Mouse (Mus musculus) embryonic facial prominence, embryonic 13.5 days (tissue): ENCODE data around the gene Col6a3. TPM values are rescaled to one million over a fixed set of nuclear protein-coding genes. Genes with fewer than 3 reads are reported as not detected.

ENCODE experiments used
- ATAC-seq: fragments of 200-750 bp; cut with Nextera tagmentation; 2 replicates; pipeline ENCODE4 v1.8.0; 2017; ENCODE audit warnings: low read depth; ENCODE audit not compliant: insufficient number of reproducible peaks, insufficient read depth, low FRiP score, low TSS enrichment
- H3K27ac ChIP-seq: fragments of 300-500 bp; sonication (generic); 2 replicates; pipeline ENCODE4 v1.5.1; 2015; ENCODE audit warnings: moderate library complexity, mild to moderate bottlenecking, inconsistent platforms
- H3K27me3 ChIP-seq: fragments of 300-500 bp; sonication (generic); 2 replicates; pipeline ENCODE4 v1.6.1; 2015; ENCODE audit warnings: mild to moderate bottlenecking, inconsistent platforms
- H3K36me3 ChIP-seq: fragments of 300-500 bp; sonication (generic); 2 replicates; pipeline ENCODE4 v1.6.1; 2015; ENCODE audit warnings: mild to moderate bottlenecking, inconsistent platforms
- H3K4me1 ChIP-seq: fragments of 300-500 bp; sonication (generic); 2 replicates; pipeline ENCODE4 v1.6.1; 2015; ENCODE audit warnings: inconsistent platforms
- H3K4me2 ChIP-seq: fragments of 300-500 bp; sonication (generic); 2 replicates; pipeline ENCODE4 v1.6.1; 2015; ENCODE audit warnings: moderate library complexity, mild to moderate bottlenecking, inconsistent platforms
- H3K4me3 ChIP-seq: fragments of 300-500 bp; sonication (generic); 2 replicates; pipeline ENCODE4 v1.5.1; 2015; ENCODE audit warnings: mild to moderate bottlenecking, inconsistent platforms
- H3K9ac ChIP-seq: fragments of 300-500 bp; sonication (generic); 2 replicates; pipeline ENCODE4 v1.6.1; 2015; ENCODE audit warnings: mild to moderate bottlenecking, inconsistent platforms
- H3K9me3 ChIP-seq: fragments of 300-500 bp; sonication (generic); 2 replicates; pipeline ENCODE4 v1.6.1; 2016; ENCODE audit warnings: inconsistent platforms
- WGBS: fragments of 180-500 bp; shearing (Covaris S2); methylation state at CpG from one replicate; pipeline ENCODE4 v1.1.7; 2015; ENCODE audit warnings: mixed read lengths; 5-methylcytosine and 5-hydroxymethylcytosine counted together
- polyA plus RNA-seq: library from polyadenylated mRNA; unstranded; fragments of >200 nt; fragmentation: Nextera tagmentation; extraction: Ambion mirVana; gene quantifications from 2 replicates; pipeline ENCODE4 v1.2.1, GENCODE M21; 2015

Col6a3 gene
- 108 and 136 TPM in 2 replicates for polyA plus RNA-seq

GRCm38 (mm10) chr1:90843836-90844235 lies at the start of gene Col6a3:
TSS of gene Col6a3 (minus strand) at chr1:90843971.
- no peaks in the 10 kb centered on the region for H3K27me3 ChIP-seq
- H3K4me1 ChIP-seq: peaks cover 62% of the 10 kb centered on the region
- H3K9me3 ChIP-seq: no peaks in the 10 kb centered on the region
- H3K27ac ChIP-seq: peak within 1 kb of the TSS; percentile 88
- 20% methylated on average over 4 of the region's 4 CpGs for WGBS
- peak within 1 kb of the TSS; percentile 54 for H3K4me3 ChIP-seq
- peak within 1 kb of the TSS; percentile 72 for H3K4me2 ChIP-seq
- no peaks in the 10 kb centered on the region for H3K36me3 ChIP-seq
- peak within 1 kb of the TSS; percentile 79 for H3K9ac ChIP-seq
- ATAC-seq: peak; percentile 77; the same call in 1 of the 2 replicates

GRCm38 (mm10) chr1:90885771-90886460 lies 42.1 kb upstream of the Col6a3 start:
- Histone ChIP-seq H3K27ac (peak overlapping the region; percentile 81), H3K27me3 (no peaks in the 10 kb centered on the region), H3K4me1 (peaks cover 25% of the 10 kb centered on the region), H3K4me3 (no peak overlapping the region), H3K9me3 (0 out of 2 replicates have a peak, but pooled peaks cover 7% of the 10 kb centered on the region), H3K36me3 (no peaks in the 10 kb centered on the region), H3K9ac (no peak overlapping the region), H3K4me2 (no peak overlapping the region)
- ATAC-seq: peak; percentile 59; the same call in 1 of the 2 replicates
- WGBS: 15% methylated on average over 5 of the region's 6 CpGs

- peaks cover 4% of the 10 kb centered on the region; the same call in 1 of the 2 replicates for H3K4me1 ChIP-seq
- H3K9me3 ChIP-seq: peaks cover 7% of the 10 kb centered on the region; the same call in 1 of the 2 replicates
- WGBS: 59% methylated on average over 5 of the region's 5 CpGs
- H3K27me3 ChIP-seq: no peaks in the 10 kb centered on the region; the same call in 1 of the 2 replicates
- no peak for ATAC-seq
- H3K4me3 ChIP-seq: no peak overlapping the region
- H3K9ac ChIP-seq: no peak overlapping the region
- H3K27ac ChIP-seq: 0 out of 2 replicates have a peak overlapping the region, but pooled peaks have one; percentile 11
- no peak overlapping the region for H3K4me2 ChIP-seq
- no peaks in the 10 kb centered on the region for H3K36me3 ChIP-seq
Measured at GRCm38 (mm10) chr1:90876486-90877270, 32.9 kb upstream of the Col6a3 start.

- no peaks in the 10 kb centered on the region for H3K36me3 ChIP-seq
- no peak overlapping the region for H3K4me3 ChIP-seq
- peaks cover 4% of the 10 kb centered on the region; the same call in 1 of the 2 replicates for H3K4me1 ChIP-seq
- 26% methylated on average over 2 of the region's 2 CpGs for WGBS
- no peak overlapping the region for H3K9ac ChIP-seq
- no peaks in the 10 kb centered on the region; the same call in 1 of the 2 replicates for H3K27me3 ChIP-seq
- 0 out of 2 replicates have a peak overlapping the region, but pooled peaks have one; percentile 11 for H3K27ac ChIP-seq
- no peak overlapping the region for H3K4me2 ChIP-seq
- H3K9me3 ChIP-seq: peaks cover 8% of the 10 kb centered on the region; the same call in 1 of the 2 replicates
- no peak for ATAC-seq
Measured at GRCm38 (mm10) chr1:90875961-90876360, 32.2 kb upstream of the Col6a3 start.

- no peaks in the 10 kb centered on the region; the same call in 1 of the 2 replicates for H3K27me3 ChIP-seq
- no peak for ATAC-seq
- peaks cover 8% of the 10 kb centered on the region; the same call in 1 of the 2 replicates for H3K9me3 ChIP-seq
- peaks cover 4% of the 10 kb centered on the region; the same call in 1 of the 2 replicates for H3K4me1 ChIP-seq
- H3K27ac ChIP-seq: no peak overlapping the region
- 84% methylated on average over 8 of the region's 8 CpGs for WGBS
- H3K4me3 ChIP-seq: no peak overlapping the region
- H3K36me3 ChIP-seq: no peaks in the 10 kb centered on the region
- no peak overlapping the region for H3K9ac ChIP-seq
- no peak overlapping the region for H3K4me2 ChIP-seq
Measured at GRCm38 (mm10) chr1:90875371-90875770, 31.6 kb upstream of the Col6a3 start.

- H3K4me3 ChIP-seq: no peak overlapping the region
- no peak overlapping the region for H3K27ac ChIP-seq
- H3K9ac ChIP-seq: no peak overlapping the region
- no peak overlapping the region for H3K4me2 ChIP-seq
- no peaks in the 10 kb centered on the region for H3K4me1 ChIP-seq
- H3K27me3 ChIP-seq: no peaks in the 10 kb centered on the region; the same call in 1 of the 2 replicates
- no peak for ATAC-seq
- H3K9me3 ChIP-seq: peaks cover 8% of the 10 kb centered on the region; the same call in 1 of the 2 replicates
- H3K36me3 ChIP-seq: no peaks in the 10 kb centered on the region
- WGBS: 87% methylated on average over 2 of the region's 2 CpGs
Measured at GRCm38 (mm10) chr1:90870581-90870980, 26.8 kb upstream of the Col6a3 start.

GRCm38 (mm10) chr1:90866734-90867133 lies 23.0 kb upstream of the Col6a3 start:
- no peak overlapping the region for H3K27ac ChIP-seq
- no peak overlapping the region for H3K4me2 ChIP-seq
- H3K4me1 ChIP-seq: no peaks in the 10 kb centered on the region
- H3K9ac ChIP-seq: no peak overlapping the region
- H3K36me3 ChIP-seq: no peaks in the 10 kb centered on the region
- ATAC-seq: no peak
- H3K4me3 ChIP-seq: no peak overlapping the region
- 82% methylated on average over 7 of the region's 7 CpGs for whole genome bisulfite sequencing
- peaks cover 5% of the 10 kb centered on the region; the same call in 1 of the 2 replicates for H3K9me3 ChIP-seq
- H3K27me3 ChIP-seq: no peaks in the 10 kb centered on the region

GRCm38 (mm10) chr1:90855880-90856279 lies 12.1 kb upstream of the Col6a3 start:
- Histone ChIP-seq H3K36me3 (no peaks in the 10 kb centered on the region), H3K9me3 (no peaks in the 10 kb centered on the region), H3K4me1 (peaks cover 28% of the 10 kb centered on the region), H3K27me3 (no peaks in the 10 kb centered on the region), H3K27ac (peak overlapping the region; percentile 87), H3K4me3 (no peak overlapping the region), H3K4me2 (peak overlapping the region; percentile 26), H3K9ac (no peak overlapping the region)
- no peak; the same call in 1 of the 2 replicates for ATAC-seq
- WGBS: 27% methylated on average over 5 of the region's 5 CpGs

- Histone ChIP-seq H3K36me3 (no peaks in the 10 kb centered on the region), H3K27ac (no peak overlapping the region), H3K27me3 (no peaks in the 10 kb centered on the region), H3K4me3 (no peak overlapping the region), H3K9ac (no peak overlapping the region), H3K9me3 (no peaks in the 10 kb centered on the region), H3K4me2 (no peak overlapping the region), H3K4me1 (peaks cover 21% of the 10 kb centered on the region; the same call in 1 of the 2 replicates)
- no peak for ATAC-seq
- WGBS: 36% methylated on average over 8 of the region's 8 CpGs
Measured at GRCm38 (mm10) chr1:90849836-90850235, 6.1 kb upstream of the Col6a3 start.

- Histone ChIP-seq H3K4me2 (no peak overlapping the region), H3K36me3 (no peaks in the 10 kb centered on the region), H3K9ac (no peak overlapping the region), H3K27me3 (no peaks in the 10 kb centered on the region), H3K9me3 (no peaks in the 10 kb centered on the region), H3K4me3 (no peak overlapping the region), H3K27ac (0 out of 2 replicates have a peak overlapping the region, but pooled peaks have one; percentile 88), H3K4me1 (peaks cover 50% of the 10 kb centered on the region)
- 48% methylated on average over 10 of the region's 10 CpGs for WGBS
- ATAC-seq: no peak
Measured at GRCm38 (mm10) chr1:90845206-90845605, 1.4 kb upstream of the Col6a3 start.

GRCm38 (mm10) chr1:90842789-90843587 lies 783 bp downstream of the Col6a3 start:
- H3K9ac ChIP-seq: peak overlapping the region; percentile 79
- peak overlapping the region; percentile 88 for H3K27ac ChIP-seq
- H3K4me1 ChIP-seq: peaks cover 70% of the 10 kb centered on the region
- peak overlapping the region; percentile 72 for H3K4me2 ChIP-seq
- H3K4me3 ChIP-seq: peak overlapping the region; percentile 54
- ATAC-seq: no peak
- H3K27me3 ChIP-seq: no peaks in the 10 kb centered on the region
- 61% methylated on average over 9 of the region's 9 CpGs for WGBS
- H3K36me3 ChIP-seq: no peaks in the 10 kb centered on the region
- no peaks in the 10 kb centered on the region for H3K9me3 ChIP-seq
